Mouse (Mus musculus) limb, embryonic 11.5 days (tissue): Measurements from ENCODE around the gene Palm. TPM values are rescaled to one million over a fixed set of nuclear protein-coding genes. Genes with fewer than 3 reads are reported as not detected.

ENCODE experiments used
- ATAC-seq: fragments of 200-750 bp; cut with Nextera tagmentation; 2 replicates; pipeline ENCODE4 v1.8.0; 2017; ENCODE audit warnings: low read depth; ENCODE audit not compliant: insufficient number of reproducible peaks, low FRiP score, low TSS enrichment
- DNase-seq: peaks from one replicate; pipeline ENCODE4 v3.0.0-alpha.2; 2015; ENCODE audit warnings: low spot score
- H3K27ac ChIP-seq: fragments of 300-500 bp; sonication (generic); replicated peaks from 2 replicates; pipeline ENCODE4 v1.5.1; 2014; ENCODE audit warnings: low read depth, mild to moderate bottlenecking, low read length
- H3K27me3 ChIP-seq: fragments of 300-500 bp; sonication (generic); 2 replicates; pipeline ENCODE4 v1.6.1; 2014; ENCODE audit warnings: mild to moderate bottlenecking, low read length, mixed read lengths; ENCODE audit not compliant: control insufficient read depth, insufficient read depth
- H3K36me3 ChIP-seq: fragments of 300-500 bp; sonication (generic); 2 replicates; pipeline ENCODE4 v1.6.1; 2014; ENCODE audit warnings: mild to moderate bottlenecking, low read length, moderate library complexity, mixed read lengths; ENCODE audit not compliant: control insufficient read depth, insufficient read depth
- H3K4me1 ChIP-seq: fragments of 300-500 bp; sonication (generic); 2 replicates; pipeline ENCODE4 v1.6.1; 2014; ENCODE audit warnings: low read length, mixed read lengths; ENCODE audit not compliant: control insufficient read depth, insufficient read depth
- H3K4me2 ChIP-seq: fragments of 300-500 bp; sonication (generic); 2 replicates; pipeline ENCODE4 v1.6.1; 2014; ENCODE audit warnings: low read depth, mild to moderate bottlenecking, moderate library complexity; ENCODE audit not compliant: severe bottlenecking
- H3K4me3 ChIP-seq: fragments of 300-500 bp; sonication (generic); 2 replicates; pipeline ENCODE4 v1.5.1; 2014; ENCODE audit warnings: low read depth, low read length
- H3K9ac ChIP-seq: fragments of 300-500 bp; sonication (generic); 2 replicates; pipeline ENCODE4 v1.6.1; 2014; ENCODE audit warnings: mild to moderate bottlenecking, low read length
- H3K9me3 ChIP-seq: fragments of 300-500 bp; sonication (generic); 2 replicates; pipeline ENCODE4 v1.6.1; 2016; ENCODE audit warnings: low read length; ENCODE audit not compliant: control insufficient read depth
- WGBS: fragments of 180-500 bp; shearing (Covaris S2); extraction: QIAGEN DNeasy Blood & Tissue Kit; methylation state at CpG from one replicate; pipeline ENCODE4 v1.1.7; 2014; 5-methylcytosine and 5-hydroxymethylcytosine counted together
- polyA plus RNA-seq: library from polyadenylated mRNA; unstranded; fragments of >200 nt; fragmentation: Nextera tagmentation; extraction: Ambion mirVana; gene quantifications from 2 replicates; pipeline ENCODE4 v1.2.1, GENCODE M21; 2014

Palm gene
- polyA plus RNA-seq, 1 experiment from 2014 or later = 108 TPM

DNA sequence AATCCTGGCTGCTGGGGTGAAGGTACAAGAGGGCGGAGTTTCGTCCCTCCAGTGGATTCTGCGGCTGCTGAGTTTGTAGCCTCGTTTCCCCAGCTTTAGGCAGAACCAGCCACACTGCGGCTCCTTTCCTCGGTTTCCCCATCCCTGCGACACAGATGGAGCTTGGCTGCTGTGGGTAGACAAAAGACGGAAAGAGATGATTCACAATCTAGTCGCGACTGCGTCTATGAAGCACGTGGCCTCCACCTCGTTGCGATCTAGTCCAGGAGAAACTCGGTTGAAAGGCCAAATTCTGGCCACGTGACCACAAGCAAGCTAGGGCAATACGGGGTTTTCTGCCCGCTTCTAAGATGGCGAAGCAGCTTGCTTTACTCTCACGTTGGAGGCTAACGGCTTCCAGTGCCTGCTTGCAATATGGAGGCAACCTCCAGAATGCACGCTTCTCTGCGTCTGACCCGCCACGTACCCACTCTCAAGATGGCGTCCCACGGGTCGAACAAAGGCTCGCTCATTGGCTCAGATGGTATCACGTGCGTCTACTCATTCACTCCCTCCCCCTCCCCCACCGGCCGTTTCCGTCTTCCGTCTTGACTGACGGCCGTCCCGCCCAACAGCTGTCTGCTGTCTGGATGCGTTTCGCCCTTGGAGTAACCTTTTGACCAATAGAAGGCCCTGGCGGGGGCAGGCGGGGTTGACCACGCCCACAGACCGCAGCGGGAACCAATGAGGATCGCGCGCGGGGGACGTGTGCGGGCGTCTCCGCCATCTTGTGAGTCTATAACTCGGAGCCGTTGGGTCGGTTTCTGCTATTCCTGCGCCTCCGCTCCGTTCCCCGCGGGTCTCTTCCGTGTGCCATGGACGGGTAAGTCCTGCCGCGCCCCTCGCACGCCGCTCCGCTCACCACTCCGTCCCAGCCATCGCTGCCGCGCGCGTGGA, 60.8 kb downstream of the Palm start, which contains the start of gene Ptbp1:
Ptbp1 (plus strand) TSS at position 568 of the 936 bp plus-strand sequence.
- Histone ChIP-seq H3K4me3 (peak within 1 kb of the TSS; percentile 99), H3K9me3 (no peaks in the 10 kb centered on the region), H3K4me1 (peaks cover 42% of the 10 kb centered on the region), H3K36me3 (peaks cover 17% of the 10 kb centered on the region), H3K4me2 (peak within 1 kb of the TSS; percentile 91), H3K27me3 (no peaks in the 10 kb centered on the region), H3K9ac (peak within 1 kb of the TSS; percentile 99), H3K27ac (peak within 1 kb of the TSS; percentile 100)
- peak; percentile 91 for ATAC-seq
- peak; percentile 100 for DNase-seq
- under 1% methylated on average over 75 of the region's 75 CpGs for WGBS

DNA sequence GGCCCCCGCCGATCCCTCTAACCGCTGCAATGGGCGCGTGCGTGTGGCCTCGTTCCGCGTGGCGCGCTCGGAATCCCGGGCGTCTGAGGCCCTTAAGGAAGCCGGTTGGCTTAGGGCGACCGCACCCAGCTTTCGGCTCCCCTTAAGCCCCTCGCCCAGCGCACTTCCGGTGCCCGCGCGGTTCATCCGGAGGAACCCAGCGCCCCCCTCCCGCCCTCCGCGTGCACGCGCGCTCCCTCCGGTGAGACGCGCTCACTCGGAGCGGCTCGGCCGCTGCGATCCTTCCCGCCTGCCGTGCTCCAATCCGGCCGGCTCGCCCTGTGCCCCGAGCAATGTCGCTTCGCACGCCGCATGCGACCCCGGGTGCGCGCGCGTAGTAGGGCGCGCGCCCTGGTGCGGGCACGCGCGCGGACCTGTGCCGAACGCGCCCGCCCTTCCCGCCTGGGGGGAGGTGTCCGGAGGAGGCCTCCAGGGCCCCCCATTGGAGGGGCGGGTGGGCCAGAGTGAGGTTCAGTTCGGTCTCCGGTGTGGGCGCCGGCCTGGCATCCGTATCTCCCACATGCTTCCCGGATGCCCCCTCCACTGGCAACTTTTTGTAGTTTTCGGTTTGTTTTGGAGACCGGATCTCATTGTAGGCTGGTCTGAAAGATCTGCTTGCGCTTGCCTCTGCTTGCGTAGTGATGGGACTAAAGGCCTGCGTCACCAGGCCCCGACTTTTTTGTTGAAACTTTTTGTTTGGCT, 61.6 kb downstream of the Palm start:
- H3K36me3 ChIP-seq = peaks cover 25% of the 10 kb centered on the region
- ATAC-seq = peak; percentile 11

DNA sequence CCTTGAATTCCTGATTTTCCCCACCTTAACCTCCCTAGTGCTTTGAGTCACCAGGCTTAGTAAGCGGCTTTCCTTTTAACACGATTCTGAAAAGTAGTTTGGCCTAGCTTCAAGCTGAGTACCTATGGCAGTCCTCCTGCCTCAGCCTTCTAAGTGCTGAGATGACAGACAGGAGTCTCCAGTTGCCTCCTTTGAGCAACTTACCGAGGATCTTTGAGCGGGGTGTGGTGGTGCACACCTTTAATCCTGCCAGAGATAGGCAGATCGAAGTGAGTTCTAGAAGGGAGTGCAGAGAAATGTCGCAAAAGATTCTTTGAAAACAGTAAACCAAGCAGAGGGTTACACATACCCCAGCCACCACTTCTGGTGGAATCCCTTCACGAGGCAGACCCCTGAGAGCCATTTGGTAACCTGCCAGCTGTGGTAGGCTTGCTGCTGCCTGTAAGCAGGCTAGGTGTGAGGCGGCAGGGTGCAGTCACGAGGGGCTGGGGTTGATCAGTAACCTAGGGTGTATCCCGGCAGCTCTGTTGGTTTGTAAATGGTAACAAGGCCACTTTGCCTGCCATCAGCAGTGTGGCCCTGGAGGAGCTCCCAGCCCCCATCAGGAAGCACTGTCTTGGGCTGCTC, 62.3 kb downstream of the Palm start:
- H3K4me2 ChIP-seq = peak overlapping the region; percentile 91
- DNase-seq = peak; percentile 38
- no peak for ATAC-seq
- peaks cover 46% of the 10 kb centered on the region for H3K4me1 ChIP-seq
- H3K27ac ChIP-seq = no peak overlapping the region; the same call in 1 of the 2 replicates
- H3K27me3 ChIP-seq = no peaks in the 10 kb centered on the region
- peak overlapping the region; percentile 99 for H3K4me3 ChIP-seq
- peak overlapping the region; percentile 99 for H3K9ac ChIP-seq
- 3% methylated on average over 10 of the region's 10 CpGs for WGBS
- H3K36me3 ChIP-seq = peaks cover 32% of the 10 kb centered on the region
- no peaks in the 10 kb centered on the region for H3K9me3 ChIP-seq

More for the DNA sequence above, 61.6 kb downstream of the Palm start:
- WGBS = under 1% methylated on average over 81 of the region's 83 CpGs
- Histone ChIP-seq H3K9me3 (no peaks in the 10 kb centered on the region), H3K4me1 (peaks cover 46% of the 10 kb centered on the region), H3K4me3 (peak overlapping the region; percentile 99), H3K27ac (peak overlapping the region; percentile 100), H3K27me3 (no peaks in the 10 kb centered on the region), H3K9ac (peak overlapping the region; percentile 99), H3K4me2 (peak overlapping the region; percentile 91)
- peak; percentile 82 for DNase-seq

DNA sequence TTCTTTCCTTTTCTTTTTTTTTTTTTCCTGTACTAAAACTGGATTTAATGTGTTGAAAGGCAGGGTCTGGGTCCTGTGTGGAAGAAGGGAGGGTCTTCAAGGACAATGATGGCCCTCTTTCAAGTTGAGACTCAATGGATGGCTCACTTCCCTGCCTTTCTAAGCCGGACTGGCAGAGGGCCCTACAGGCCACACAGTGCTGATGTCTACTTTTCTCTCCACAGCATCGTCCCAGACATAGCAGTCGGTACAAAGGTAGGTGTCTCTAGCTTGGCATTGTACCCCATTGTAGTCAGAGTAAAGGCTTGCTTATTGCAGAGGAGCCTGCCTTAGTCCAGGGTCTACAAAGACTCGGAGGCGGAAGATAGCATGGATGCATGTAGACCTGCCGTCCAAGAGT, 62.9 kb downstream of the Palm start:
- WGBS = 66% methylated on average over 6 of the region's 6 CpGs
- no peak overlapping the region for H3K27ac ChIP-seq

DNA sequence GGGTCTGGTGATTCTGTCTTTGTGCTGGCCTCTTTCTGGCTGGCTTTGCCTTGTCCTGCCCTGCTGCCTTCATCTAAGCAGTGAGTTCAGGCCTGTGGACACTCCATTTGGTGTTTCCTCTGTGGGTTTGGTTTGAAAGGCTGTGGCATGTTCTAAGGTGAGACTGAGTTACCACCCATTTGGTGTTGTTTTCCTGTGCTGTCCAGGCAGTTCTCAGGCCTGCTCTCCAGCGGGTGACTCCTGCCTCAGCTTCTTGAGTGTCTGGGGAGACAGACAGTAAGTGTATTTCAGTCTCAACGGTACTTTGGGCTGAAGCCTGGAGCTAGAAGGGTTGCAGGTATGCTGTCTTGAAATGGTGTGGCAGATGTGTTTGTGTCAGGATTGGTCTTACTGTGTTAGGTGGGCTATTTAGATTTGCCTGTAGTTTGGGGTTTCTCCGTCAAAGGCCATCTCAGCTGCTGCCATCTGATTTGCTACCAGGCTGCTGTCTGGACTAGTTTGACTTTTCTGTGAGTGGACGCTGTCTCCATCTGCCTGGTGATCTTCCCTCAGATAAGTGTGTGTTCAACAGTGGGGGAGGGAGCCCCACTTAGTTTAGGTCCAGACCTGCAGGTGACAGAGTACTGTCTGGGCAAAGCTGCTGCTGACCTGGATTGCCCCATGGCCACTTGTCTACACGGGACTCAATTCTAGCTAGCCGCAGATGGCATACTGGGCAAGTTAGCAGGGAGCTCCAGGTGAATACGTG, 63.5 kb downstream of the Palm start:
- Histone ChIP-seq H3K36me3 (peaks cover 43% of the 10 kb centered on the region), H3K9me3 (no peaks in the 10 kb centered on the region), H3K9ac (peak overlapping the region; percentile 99), H3K27ac (no peak overlapping the region), H3K4me1 (peaks cover 40% of the 10 kb centered on the region), H3K4me3 (peak overlapping the region; percentile 99), H3K27me3 (no peaks in the 10 kb centered on the region), H3K4me2 (peak overlapping the region; percentile 91)
- DNase-seq (no peak), ATAC-seq (no peak)
- WGBS = 69% methylated on average over 7 of the region's 7 CpGs

More for the DNA sequence above, 62.9 kb downstream of the Palm start:
- Histone ChIP-seq H3K4me1 (peaks cover 46% of the 10 kb centered on the region), H3K4me2 (peak overlapping the region; percentile 91), H3K27me3 (no peaks in the 10 kb centered on the region), H3K9ac (peak overlapping the region; percentile 99), H3K9me3 (no peaks in the 10 kb centered on the region), H3K36me3 (peaks cover 38% of the 10 kb centered on the region), H3K4me3 (peak overlapping the region; percentile 99)
- ATAC-seq = no peak
- no peak for DNase-seq

DNA sequence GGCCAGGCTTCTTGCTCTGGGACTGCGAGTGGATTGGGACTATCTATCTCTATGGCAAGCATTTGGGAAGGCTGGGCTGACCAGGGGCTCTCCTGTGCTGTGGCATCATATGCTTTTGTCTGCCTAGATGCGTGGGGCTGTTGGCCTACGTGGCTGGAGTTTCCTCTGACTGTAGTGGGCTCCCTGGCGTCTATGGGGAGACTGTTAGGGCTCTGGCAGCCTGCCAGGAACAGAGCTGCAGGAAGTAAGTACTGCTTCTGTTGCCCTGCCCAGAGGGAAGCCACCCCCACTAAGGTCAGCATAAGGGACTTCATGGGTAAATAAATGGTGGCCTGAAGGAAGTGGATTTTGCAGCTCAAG, 64.1 kb downstream of the Palm start:
- Histone ChIP-seq H3K27ac (no peak overlapping the region), H3K36me3 (peaks cover 48% of the 10 kb centered on the region), H3K4me1 (peaks cover 34% of the 10 kb centered on the region), H3K27me3 (no peaks in the 10 kb centered on the region), H3K4me3 (peak overlapping the region; percentile 99), H3K9me3 (no peaks in the 10 kb centered on the region), H3K9ac (peak overlapping the region; percentile 43), H3K4me2 (peak overlapping the region; percentile 91)
- WGBS = 51% methylated on average over 4 of the region's 4 CpGs
- ATAC-seq (no peak), DNase-seq (no peak)

DNA sequence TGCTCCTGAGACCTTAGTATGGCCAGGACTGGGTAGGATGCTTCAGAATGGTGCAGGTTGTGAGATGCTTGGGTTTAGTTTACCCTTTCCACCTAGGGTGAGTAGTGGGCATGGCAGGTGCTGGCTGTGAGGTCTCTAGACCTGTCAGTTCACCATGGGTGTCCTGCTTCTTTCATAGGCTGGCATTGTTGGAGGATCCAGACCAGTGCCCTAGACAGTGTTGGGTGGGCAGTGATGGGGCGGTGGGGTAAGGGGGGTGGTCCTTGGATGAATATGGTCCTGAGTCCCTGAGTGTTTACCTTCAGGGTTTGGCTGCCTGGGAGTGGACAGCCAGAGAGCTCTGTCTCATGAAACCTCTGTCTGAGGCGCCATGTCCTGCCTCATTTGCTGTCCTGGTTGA, 64.5 kb downstream of the Palm start:
- ATAC-seq = no peak
- DNase-seq = no peak
- Histone ChIP-seq H3K4me1 (peaks cover 30% of the 10 kb centered on the region), H3K4me2 (peak overlapping the region; percentile 91), H3K27ac (no peak overlapping the region), H3K9me3 (no peaks in the 10 kb centered on the region), H3K27me3 (no peaks in the 10 kb centered on the region), H3K4me3 (peak overlapping the region; percentile 99), H3K36me3 (peaks cover 53% of the 10 kb centered on the region), H3K9ac (peak overlapping the region; percentile 43; the same call in 1 of the 2 replicates)
- WGBS = 96% methylated on average over 2 of the region's 2 CpGs
